Mouse (Mus musculus) right cerebral cortex, adult 2 months (tissue): ENCODE results near the gene Trim7.
"Not testable (repeated sequence)": the region's sequence is repeated elsewhere in the genome, so short reads cannot be mapped to it uniquely, and the experiment has no call there.

Source experiments
- DNase-seq, 2 experiments: peaks; one replicate each; pipeline ENCODE4 v3.0.0; 2021 to 2022; ENCODE audit warnings: low spot score in 2 of 2

Trim7 gene

GRCm38 (mm10) chr11:48850240-48850639 lies 24.3 kb downstream of the Trim7 start:
- DNase-seq: no peak

- DNase-seq: no peak
Measured at GRCm38 (mm10) chr11:48851270-48851995, 25.5 kb downstream of the Trim7 start.

GRCm38 (mm10) chr11:48852190-48852589 lies 26.2 kb downstream of the Trim7 start:
- no peak for DNase-seq

GRCm38 (mm10) chr11:48852624-48853473 lies 26.9 kb downstream of the Trim7 start:
- no peak for DNase-seq

GRCm38 (mm10) chr11:48853474-48854180 lies 27.7 kb downstream of the Trim7 start:
- peak; percentile 98 to 99 for DNase-seq

GRCm38 (mm10) chr11:48859014-48859413 lies 33.1 kb downstream of the Trim7 start:
- DNase-seq: peak; percentile 68 to 80

GRCm38 (mm10) chr11:48862784-48863319 lies 36.9 kb downstream of the Trim7 start:
- no peak for DNase-seq

GRCm38 (mm10) chr11:48863808-48864207 lies 37.9 kb downstream of the Trim7 start:
- DNase-seq: no peak

GRCm38 (mm10) chr11:48866481-48866880 lies 40.5 kb downstream of the Trim7 start:
- DNase-seq: no peak

GRCm38 (mm10) chr11:48869380-48870110 lies 43.6 kb downstream of the Trim7 start:
- DNase-seq: no peak

- DNase-seq: no peak
Measured at GRCm38 (mm10) chr11:48870781-48871180, 44.8 kb downstream of the Trim7 start.

GRCm38 (mm10) chr11:48871201-48871772 lies 45.3 kb downstream of the Trim7 start, which contains the start of gene Irgm1:
Gene Irgm1 (minus strand): TSS chr11:48871683.
- DNase-seq: peak; percentile 37 to 41

GRCm38 (mm10) chr11:48871817-48872541 lies 46.0 kb downstream of the Trim7 start:
- DNase-seq: peak in 1 of 2 experiments; percentile 35

- DNase-seq: no peak
Measured at GRCm38 (mm10) chr11:48872695-48873300, 46.9 kb downstream of the Trim7 start.

GRCm38 (mm10) chr11:48873591-48874290 lies 47.8 kb downstream of the Trim7 start:
- no peak for DNase-seq

- peak; percentile 67 to 69 for DNase-seq
Measured at GRCm38 (mm10) chr11:48874465-48874864, 48.5 kb downstream of the Trim7 start.

GRCm38 (mm10) chr11:48875343-48875837 lies 49.5 kb downstream of the Trim7 start:
- not testable (repeated sequence) for DNase-seq

- DNase-seq: no peak
Measured at GRCm38 (mm10) chr11:48876680-48877079, 50.7 kb downstream of the Trim7 start.
